Mouse (Mus musculus) spleen, postnatal 36 days (tissue): ENCODE data around the gene Zyx.

Source experiments
- DNase-seq, 2 experiments: peaks; one replicate each; pipeline ENCODE4 v3.0.0; 2022; ENCODE audit warnings: low spot score in 2 of 2, mixed read lengths in 1 of 2

The Zyx gene

DNA sequence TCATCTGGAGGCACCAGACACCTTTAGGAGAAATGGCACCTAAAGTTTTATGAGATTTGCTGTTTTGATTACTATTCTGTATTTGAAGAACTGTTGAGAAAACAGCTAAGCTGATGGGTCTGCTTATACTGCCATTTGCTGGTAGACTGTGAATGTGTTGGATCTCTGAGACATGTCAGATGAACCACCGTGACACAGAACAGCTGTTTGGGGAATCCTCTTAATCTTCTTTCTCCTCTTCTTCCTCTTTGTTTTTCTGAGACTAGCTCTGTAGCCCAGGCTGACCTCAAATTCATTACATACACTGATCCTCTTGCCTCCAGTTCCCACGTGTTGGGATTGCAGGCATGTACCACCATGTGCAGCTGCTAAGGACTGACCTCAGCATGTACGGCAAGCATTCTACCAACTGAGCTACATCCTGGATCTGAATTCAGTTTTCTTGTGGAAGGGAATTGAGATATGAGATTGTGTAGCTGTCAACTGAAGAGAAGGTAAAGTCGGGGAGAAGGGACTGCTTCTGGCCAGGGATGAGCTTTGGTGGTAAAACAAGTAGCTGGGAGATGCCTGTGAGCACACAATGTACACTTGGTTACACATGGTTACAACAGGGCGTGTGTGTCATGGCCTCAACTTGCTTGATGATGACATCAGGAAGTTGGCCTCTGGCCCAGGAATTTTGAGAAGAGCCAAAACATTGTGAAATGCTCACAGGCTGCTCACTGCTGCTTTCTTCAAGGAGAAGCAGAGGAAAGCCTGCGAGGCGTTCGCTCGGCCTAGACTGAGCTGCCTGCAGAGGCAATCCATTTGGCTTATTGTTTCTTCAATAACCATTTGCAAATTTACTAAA is 46.8 kb downstream of the Zyx start:
- peak; percentile 54 to 66 for DNase-seq

DNA sequence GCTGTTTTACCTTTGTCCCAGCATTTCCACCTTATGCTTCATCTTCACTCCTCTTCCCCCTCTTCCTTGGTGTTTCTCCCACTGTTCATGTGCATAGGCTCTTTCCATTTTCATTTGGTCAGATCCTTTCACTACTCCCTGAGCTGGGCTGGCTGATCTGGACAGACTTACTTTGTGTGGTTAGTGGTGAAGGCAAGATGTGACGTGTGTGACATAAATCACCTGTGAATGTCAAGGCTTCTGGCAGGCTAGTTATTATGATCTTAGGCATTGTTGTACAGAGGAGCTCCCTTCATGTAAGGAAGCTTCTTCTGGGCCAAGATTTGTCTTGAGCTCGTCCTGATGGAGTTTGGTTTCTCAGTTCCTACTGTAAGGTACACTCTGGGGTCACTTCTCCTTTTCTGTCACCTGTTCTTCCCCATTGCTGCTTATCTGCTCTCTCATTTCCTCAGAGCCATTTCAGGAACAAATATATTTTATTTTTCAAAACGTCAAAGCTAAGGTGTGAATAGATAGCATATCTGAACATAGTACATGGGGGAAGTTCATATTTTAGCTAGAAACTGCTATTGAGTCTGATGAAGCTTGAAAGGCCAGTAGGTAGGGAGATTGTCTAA is 47.7 kb downstream of the Zyx start:
- peak; percentile 54 to 58 for DNase-seq

DNA sequence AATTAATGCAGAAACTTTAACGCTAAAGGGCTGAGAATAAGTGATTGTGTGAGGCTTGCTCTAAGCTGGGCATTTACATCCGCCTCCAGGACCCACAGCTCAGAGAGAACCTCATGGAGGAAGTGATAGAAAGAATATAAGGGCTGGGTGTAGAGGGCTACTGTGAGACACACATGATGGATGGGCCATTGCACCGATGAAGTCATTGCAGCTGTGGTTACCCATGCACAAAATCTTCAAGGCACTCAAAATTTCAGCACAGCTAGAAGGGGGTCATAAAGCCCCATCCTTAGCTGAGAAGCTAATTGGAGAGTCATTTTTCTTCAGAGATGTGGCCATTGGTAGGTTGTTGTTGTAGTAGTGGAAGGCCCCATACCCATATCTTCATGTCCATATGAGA is 48.9 kb downstream of the Zyx start:
- peak; percentile 34 to 38 for DNase-seq

DNA sequence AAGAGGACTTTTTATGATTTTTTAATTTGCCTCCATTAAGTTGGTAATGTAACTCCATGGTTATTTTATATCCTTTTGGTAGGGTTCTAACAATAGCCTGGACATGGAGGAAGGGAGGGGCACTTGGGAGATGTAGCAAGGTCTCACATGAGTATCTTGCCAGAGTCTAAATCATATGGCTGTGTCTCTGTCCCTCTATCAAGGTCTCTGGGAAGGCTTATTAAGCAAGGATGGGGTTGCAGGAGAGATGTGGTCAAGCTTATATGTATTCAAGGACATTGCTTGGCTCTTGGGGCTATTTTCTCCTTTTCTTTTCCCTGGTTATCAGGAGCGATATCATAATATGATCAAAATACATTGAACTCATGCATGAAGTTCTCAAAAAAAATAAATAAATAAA is 49.6 kb downstream of the Zyx start:
- DNase-seq: no peak

DNA sequence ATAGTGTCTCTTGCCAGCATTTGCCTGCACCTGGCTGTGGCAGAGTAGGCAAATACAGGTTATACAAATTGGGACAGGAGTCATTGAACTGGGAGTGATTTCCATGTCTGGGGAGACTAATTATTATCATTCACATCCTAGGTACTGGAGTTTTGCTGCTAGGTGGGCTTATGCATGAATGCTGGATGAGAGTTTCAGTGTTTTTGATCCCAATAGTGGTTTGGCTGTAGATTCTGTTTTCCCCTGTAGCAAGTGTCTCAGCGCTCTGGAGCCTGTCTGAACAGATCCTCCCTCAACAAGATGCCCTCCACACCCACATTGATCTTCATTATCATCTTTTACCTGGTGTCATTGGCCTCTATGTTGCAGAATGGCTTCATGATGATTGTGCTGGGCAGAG is 50.5 kb downstream of the Zyx start, which contains the start of gene Tas2r143:
Gene Tas2r143 (plus strand): TSS at position 301 of the 400 bp plus-strand sequence.
- DNase-seq: no peak

DNA sequence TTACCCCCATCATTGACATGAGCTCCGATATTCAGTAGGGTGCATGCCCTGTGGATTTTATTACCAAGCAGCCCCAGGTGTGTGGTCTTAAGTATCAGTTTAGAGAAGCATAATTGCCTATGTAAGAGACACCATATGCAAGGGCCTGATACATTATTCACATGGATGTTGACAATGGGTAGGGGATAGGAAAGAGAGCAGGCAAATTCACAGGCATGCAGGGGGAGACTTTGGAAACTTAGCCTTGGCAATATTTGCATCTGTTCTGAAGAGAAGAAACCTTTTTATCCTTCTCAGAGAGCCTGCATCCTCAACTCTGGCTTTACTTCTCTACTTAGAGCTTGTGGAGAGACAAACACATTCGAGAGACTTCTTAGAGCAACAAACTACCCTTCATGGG is 55.7 kb downstream of the Zyx start, which contains the start of gene Tas2r135:
Gene Tas2r135 (plus strand): TSS at position 301 of the 400 bp plus-strand sequence.
- no peak for DNase-seq
